Mouse (Mus musculus) kidney, embryonic 15.5 days (tissue): ENCODE measurements around the gene Nup210. TPM values are rescaled to one million over a fixed set of nuclear protein-coding genes. Genes with fewer than 3 reads are reported as not detected.

Source experiments
- ATAC-seq: fragments of 200-750 bp; cut with Nextera tagmentation; replicated peaks from 2 replicates; pipeline ENCODE4 v1.8.0; 2017; ENCODE audit warnings: moderate TSS enrichment; ENCODE audit not compliant: low FRiP score
- H3K27ac ChIP-seq: fragments of 300-500 bp; sonication (generic); 2 replicates; pipeline ENCODE4 v1.5.1; 2015; ENCODE audit warnings: mild to moderate bottlenecking, inconsistent platforms
- H3K27me3 ChIP-seq: fragments of 300-500 bp; sonication (generic); 2 replicates; pipeline ENCODE4 v1.6.1; 2015; ENCODE audit warnings: inconsistent platforms
- H3K36me3 ChIP-seq: fragments of 300-500 bp; sonication (generic); 2 replicates; pipeline ENCODE4 v1.6.1; 2015; ENCODE audit warnings: inconsistent platforms
- H3K4me1 ChIP-seq: fragments of 300-500 bp; sonication (generic); 2 replicates; pipeline ENCODE4 v1.6.1; 2015; ENCODE audit warnings: inconsistent platforms
- H3K4me2 ChIP-seq: fragments of 300-500 bp; sonication (generic); 2 replicates; pipeline ENCODE4 v1.6.1; 2015; ENCODE audit warnings: moderate library complexity, mild to moderate bottlenecking, inconsistent platforms
- H3K4me3 ChIP-seq: fragments of 300-500 bp; sonication (generic); replicated peaks from 2 replicates; pipeline ENCODE4 v1.5.1; 2015; ENCODE audit warnings: mild to moderate bottlenecking, inconsistent platforms
- H3K9ac ChIP-seq: fragments of 300-500 bp; sonication (generic); 2 replicates; pipeline ENCODE4 v1.6.1; 2015; ENCODE audit warnings: mild to moderate bottlenecking, inconsistent platforms
- H3K9me3 ChIP-seq: fragments of 300-500 bp; sonication (generic); replicated peaks from 2 replicates; pipeline ENCODE4 v1.6.1; 2016; ENCODE audit warnings: inconsistent platforms
- WGBS: fragments of 180-500 bp; shearing (Covaris S2); methylation state at CpG from one replicate; pipeline ENCODE4 v1.1.7; 2015; ENCODE audit warnings: mixed read lengths; 5-methylcytosine and 5-hydroxymethylcytosine counted together
- polyA plus RNA-seq: library from polyadenylated mRNA; unstranded; fragments of >200 nt; fragmentation: Nextera tagmentation; extraction: Ambion mirVana; gene quantifications from 2 replicates; pipeline ENCODE4 v1.2.1, GENCODE M21; 2015

Gene Nup210
- polyA plus RNA-seq, 1 experiment from 2014 or later: 24.2 TPM

- Histone ChIP-seq H3K9ac (no peak overlapping the region), H3K36me3 (no peaks in the 10 kb centered on the region), H3K4me3 (peak overlapping the region; percentile 69), H3K27ac (peak overlapping the region; percentile 34; the same call in 1 of the 2 replicates), H3K4me2 (peak overlapping the region; percentile 86), H3K27me3 (peaks cover 10% of the 10 kb centered on the region; the same call in 1 of the 2 replicates), H3K4me1 (peaks cover 60% of the 10 kb centered on the region), H3K9me3 (no peaks in the 10 kb centered on the region)
- WGBS: 31% methylated on average over 4 of the region's 4 CpGs
- no peak for ATAC-seq
Observed at GRCm38 (mm10) chr6:91156062-91156461, 39.4 kb upstream of the Nup210 start.

GRCm38 (mm10) chr6:91155286-91155685 lies 38.7 kb upstream of the Nup210 start:
- Histone ChIP-seq H3K27ac (0 out of 2 replicates have a peak overlapping the region, but pooled peaks have one; percentile 18), H3K27me3 (peaks cover 10% of the 10 kb centered on the region; the same call in 1 of the 2 replicates), H3K9me3 (no peaks in the 10 kb centered on the region), H3K4me3 (no peak overlapping the region), H3K36me3 (no peaks in the 10 kb centered on the region), H3K4me2 (no peak overlapping the region), H3K9ac (no peak overlapping the region), H3K4me1 (peaks cover 52% of the 10 kb centered on the region)
- no peak for ATAC-seq
- WGBS: 67% methylated on average over 3 of the region's 3 CpGs

GRCm38 (mm10) chr6:91154685-91155084 lies 38.1 kb upstream of the Nup210 start:
- no peak for ATAC-seq
- peaks cover 46% of the 10 kb centered on the region for H3K4me1 ChIP-seq
- no peaks in the 10 kb centered on the region for H3K9me3 ChIP-seq
- H3K4me2 ChIP-seq: no peak overlapping the region
- H3K9ac ChIP-seq: no peak overlapping the region
- H3K27ac ChIP-seq: no peak overlapping the region
- 65% methylated on average over 4 of the region's 4 CpGs for WGBS
- peaks cover 10% of the 10 kb centered on the region; the same call in 1 of the 2 replicates for H3K27me3 ChIP-seq
- H3K36me3 ChIP-seq: no peaks in the 10 kb centered on the region
- H3K4me3 ChIP-seq: no peak overlapping the region

- Histone ChIP-seq H3K27ac (peak overlapping the region; percentile 56), H3K9ac (no peak overlapping the region), H3K4me3 (peak overlapping the region; percentile 28), H3K4me2 (peak overlapping the region; percentile 48), H3K9me3 (no peaks in the 10 kb centered on the region), H3K36me3 (no peaks in the 10 kb centered on the region), H3K4me1 (peaks cover 36% of the 10 kb centered on the region), H3K27me3 (peaks cover 10% of the 10 kb centered on the region; the same call in 1 of the 2 replicates)
- WGBS: 3% methylated on average over 10 of the region's 10 CpGs
- peak; percentile 37 for ATAC-seq
Observed at GRCm38 (mm10) chr6:91153549-91154064, 37.0 kb upstream of the Nup210 start.

GRCm38 (mm10) chr6:91152892-91153548 lies 36.4 kb upstream of the Nup210 start:
- Histone ChIP-seq H3K27ac (peak overlapping the region; percentile 56), H3K9me3 (no peaks in the 10 kb centered on the region), H3K9ac (no peak overlapping the region), H3K36me3 (no peaks in the 10 kb centered on the region), H3K4me1 (peaks cover 30% of the 10 kb centered on the region), H3K27me3 (peaks cover 10% of the 10 kb centered on the region; the same call in 1 of the 2 replicates), H3K4me3 (peak overlapping the region; percentile 28; the same call in 1 of the 2 replicates), H3K4me2 (peak overlapping the region; percentile 48; the same call in 1 of the 2 replicates)
- 38% methylated on average over 7 of the region's 7 CpGs for WGBS
- ATAC-seq: no peak

- Histone ChIP-seq H3K36me3 (no peaks in the 10 kb centered on the region), H3K27ac (peak overlapping the region; percentile 47), H3K4me3 (no peak overlapping the region), H3K4me2 (no peak overlapping the region), H3K4me1 (peaks cover 26% of the 10 kb centered on the region), H3K9ac (no peak overlapping the region), H3K27me3 (no peaks in the 10 kb centered on the region), H3K9me3 (no peaks in the 10 kb centered on the region)
- WGBS: 68% methylated on average over 2 of the region's 2 CpGs
- no peak for ATAC-seq
Observed at GRCm38 (mm10) chr6:91147152-91147770, 30.6 kb upstream of the Nup210 start.

GRCm38 (mm10) chr6:91146443-91147151 lies 30.0 kb upstream of the Nup210 start:
- H3K4me1 ChIP-seq: peaks cover 26% of the 10 kb centered on the region
- WGBS: 13% methylated on average over 5 of the region's 5 CpGs
- H3K4me2 ChIP-seq: no peak overlapping the region
- H3K4me3 ChIP-seq: no peak overlapping the region
- H3K27ac ChIP-seq: peak overlapping the region; percentile 47
- no peaks in the 10 kb centered on the region for H3K36me3 ChIP-seq
- no peaks in the 10 kb centered on the region for H3K27me3 ChIP-seq
- no peak overlapping the region for H3K9ac ChIP-seq
- H3K9me3 ChIP-seq: no peaks in the 10 kb centered on the region
- ATAC-seq: peak; percentile 48; the same call in 1 of the 2 replicates

GRCm38 (mm10) chr6:91145572-91145971 lies 28.9 kb upstream of the Nup210 start:
- Histone ChIP-seq H3K4me1 (peaks cover 26% of the 10 kb centered on the region), H3K4me3 (no peak overlapping the region), H3K27ac (peak overlapping the region; percentile 47; the same call in 1 of the 2 replicates), H3K27me3 (no peaks in the 10 kb centered on the region), H3K9me3 (no peaks in the 10 kb centered on the region), H3K36me3 (no peaks in the 10 kb centered on the region), H3K9ac (no peak overlapping the region), H3K4me2 (no peak overlapping the region)
- WGBS: 75% methylated on average over 5 of the region's 5 CpGs
- no peak; the same call in 1 of the 2 replicates for ATAC-seq

GRCm38 (mm10) chr6:91145056-91145455 lies 28.4 kb upstream of the Nup210 start:
- Histone ChIP-seq H3K4me1 (peaks cover 26% of the 10 kb centered on the region), H3K36me3 (no peaks in the 10 kb centered on the region), H3K9me3 (no peaks in the 10 kb centered on the region), H3K4me3 (no peak overlapping the region), H3K4me2 (no peak overlapping the region), H3K27me3 (no peaks in the 10 kb centered on the region), H3K9ac (no peak overlapping the region), H3K27ac (peak overlapping the region; percentile 47; the same call in 1 of the 2 replicates)
- WGBS: 50% methylated on average over 3 of the region's 3 CpGs
- peak; percentile 74; the same call in 1 of the 2 replicates for ATAC-seq

GRCm38 (mm10) chr6:91139846-91140245 lies 23.2 kb upstream of the Nup210 start:
- H3K4me2 ChIP-seq: no peak overlapping the region
- no peaks in the 10 kb centered on the region for H3K36me3 ChIP-seq
- H3K9ac ChIP-seq: no peak overlapping the region
- H3K4me1 ChIP-seq: no peaks in the 10 kb centered on the region
- no peaks in the 10 kb centered on the region for H3K9me3 ChIP-seq
- ATAC-seq: peak; percentile 53; the same call in 1 of the 2 replicates
- no peaks in the 10 kb centered on the region for H3K27me3 ChIP-seq
- no peak overlapping the region for H3K4me3 ChIP-seq
- no peak overlapping the region for H3K27ac ChIP-seq
- WGBS: 22% methylated on average over 4 of the region's 4 CpGs

- H3K9me3 ChIP-seq: no peaks in the 10 kb centered on the region
- H3K27ac ChIP-seq: no peak overlapping the region
- H3K9ac ChIP-seq: no peak overlapping the region
- no peak overlapping the region for H3K4me3 ChIP-seq
- H3K4me2 ChIP-seq: no peak overlapping the region
- H3K27me3 ChIP-seq: no peaks in the 10 kb centered on the region
- ATAC-seq: peak; percentile 29; the same call in 1 of the 2 replicates
- no peaks in the 10 kb centered on the region for H3K36me3 ChIP-seq
- no peaks in the 10 kb centered on the region for H3K4me1 ChIP-seq
- 64% methylated on average over 10 of the region's 10 CpGs for WGBS
Observed at GRCm38 (mm10) chr6:91137343-91137956, 20.8 kb upstream of the Nup210 start.
